Mouse (Mus musculus): ENCODE results near the gene Ppfia2.

Ppfia2 gene

GRCm38 (mm10) chr10:106469855-106470532 is at the start of gene Ppfia2:
Gene Ppfia2, plus strand, starts transcription at chr10:106470339.
- no peak for DNase-seq (ENCODE audit: low read depth)

- no peak for DNase-seq (ENCODE audit: low read depth)
These were observed 1.0 kb upstream of the Ppfia2 start for GRCm38 (mm10) chr10:106468956-106469721.

- DNase-seq (ENCODE audit: low read depth), result no peak
These were observed 530 bp downstream of the Ppfia2 start for GRCm38 (mm10) chr10:106470533-106471205.

GRCm38 (mm10) chr10:106509281-106510165 is 39.4 kb downstream of the Ppfia2 start:
- no peak for DNase-seq (ENCODE audit: low read depth)

GRCm38 (mm10) chr10:106566036-106566435 is 95.9 kb downstream of the Ppfia2 start:
- no peak for DNase-seq (ENCODE audit: low read depth)

GRCm38 (mm10) chr10:106585026-106585425 is 114.9 kb downstream of the Ppfia2 start:
- no peak for DNase-seq (ENCODE audit: low read depth)

GRCm38 (mm10) chr10:106585476-106586080 is 115.4 kb downstream of the Ppfia2 start:
- peak; percentile 5 for DNase-seq (ENCODE audit: low read depth)

- no peak for DNase-seq (ENCODE audit: low read depth)
These were observed 117.7 kb downstream of the Ppfia2 start for GRCm38 (mm10) chr10:106587817-106588216.

GRCm38 (mm10) chr10:106590944-106591343 is 120.8 kb downstream of the Ppfia2 start:
- DNase-seq (ENCODE audit: low read depth), result no peak

- no peak for DNase-seq (ENCODE audit: low read depth)
These were observed 126.8 kb downstream of the Ppfia2 start for GRCm38 (mm10) chr10:106596976-106597375.

GRCm38 (mm10) chr10:106603319-106603898 is 133.3 kb downstream of the Ppfia2 start:
- DNase-seq (ENCODE audit: low read depth), result no peak

- DNase-seq (ENCODE audit: low read depth), result no peak
These were observed 139.2 kb downstream of the Ppfia2 start for GRCm38 (mm10) chr10:106609177-106609981.

GRCm38 (mm10) chr10:106610222-106610621 is 140.1 kb downstream of the Ppfia2 start:
- no peak for DNase-seq (ENCODE audit: low read depth)

- no peak for DNase-seq (ENCODE audit: low read depth)
These were observed 148.1 kb downstream of the Ppfia2 start for GRCm38 (mm10) chr10:106618194-106618593.

- DNase-seq (ENCODE audit: low read depth), result no peak
These were observed 150.8 kb downstream of the Ppfia2 start for GRCm38 (mm10) chr10:106620952-106621351.

- no peak for DNase-seq (ENCODE audit: low read depth)
These were observed 153.2 kb downstream of the Ppfia2 start for GRCm38 (mm10) chr10:106623342-106623741.

- no peak for DNase-seq (ENCODE audit: low read depth)
These were observed 162.2 kb downstream of the Ppfia2 start for GRCm38 (mm10) chr10:106632171-106632935.

- no peak for DNase-seq (ENCODE audit: low read depth)
These were observed 163.8 kb downstream of the Ppfia2 start for GRCm38 (mm10) chr10:106633898-106634297.

GRCm38 (mm10) chr10:106652276-106652675 is 182.1 kb downstream of the Ppfia2 start:
- no peak for DNase-seq (ENCODE audit: low read depth)

All from fibroblast of lung, adult 2 months (primary cell).